ENCODE assay signal across 15 mouse cellular contexts in genomic region chr4:144996996-144997820, GRCm38 (mm10).
DNase-seq lines count a peak whose midpoint lies in the region; ATAC-seq and TF ChIP-seq lines count a peak whose summit lies in the region.
"Had no signal": no experiment of that assay in that cellular context is flagged by ENCODE, and none has a peak within 500 bp of the region (broad histone marks: within the 10 kb centered on the region; RNA-seq: fewer than 3 reads in every experiment).

No protein-coding gene starts in this region.

- H3K27me3 ChIP-seq in kidney, embryonic 14.5 days (ENCODE audit: control insufficient read depth, insufficient read depth, low read length) = no peaks in the 10 kb centered on the region
- H3K27me3 ChIP-seq: CH12.LX; limb, embryonic 15.5 days had no signal

- DNase-seq in kidney, adult 18-20 months = no peak
- DNase-seq in 416B (ENCODE audit: low read depth) = peak; percentile 57
- DNase-seq in ES-CJ7 (ENCODE audit: low read depth, low spot score) = peak; percentile 57
- DNase-seq in yolk sac, embryonic 10.5 days (ENCODE audit: low spot score) = no peak
- no peak for DNase-seq in adipocyte (ENCODE audit: low spot score)
- DNase-seq: adrenal gland, adult 8-10 months; cerebellum, postnatal 25 days; heart, postnatal 10 days; thymus, postnatal 14 days had no signal

- H3K9me3 ChIP-seq in kidney, embryonic 14.5 days (ENCODE audit: control insufficient read depth, low read length) = no peaks in the 10 kb centered on the region
- H3K9me3 ChIP-seq: limb, embryonic 15.5 days had no signal

- no peak for ATAC-seq in kidney, embryonic 14.5 days (ENCODE audit: low FRiP score, low TSS enrichment)
- ATAC-seq: hindbrain, postnatal 0 days had no signal

- H3K4me2 ChIP-seq in kidney, embryonic 14.5 days (replicated peaks; ENCODE audit: low read depth, low read length) = no peak overlapping the region
- H3K4me2 ChIP-seq: limb, embryonic 15.5 days; midbrain, embryonic 11.5 days had no signal

- H3K4me3 ChIP-seq in kidney, embryonic 14.5 days (ENCODE audit: low read length) = no peak overlapping the region
- H3K4me3 ChIP-seq in embryonic fibroblast, embryonic 13.5 days (ENCODE audit: insufficient read depth, low read length) = no peak overlapping the region
- H3K4me3 ChIP-seq: limb, embryonic 15.5 days had no signal

- TF ChIP-seq CTCF in embryonic fibroblast, embryonic 13.5 days (IDR thresholded peaks at IDR 0.05; ENCODE audit: borderline replicate concordance, insufficient read depth, low read length) = no peak

- no peak overlapping the region; the same call in 1 of the 2 replicates for H3K9ac ChIP-seq in kidney, embryonic 14.5 days (ENCODE audit: low read depth, low read length)
- H3K9ac ChIP-seq: limb, embryonic 15.5 days had no signal

- 73% methylated on average over 6 of the region's 6 CpGs for WGBS in kidney, embryonic 14.5 days

- peaks cover 65% of the 10 kb centered on the region for H3K4me1 ChIP-seq in kidney, embryonic 14.5 days (ENCODE audit: control insufficient read depth, insufficient read depth, low read length)
- H3K4me1 ChIP-seq in embryonic fibroblast, embryonic 13.5 days (ENCODE audit: control insufficient read depth, insufficient read depth, low read length) = peaks cover 23% of the 10 kb centered on the region

- H3K36me3 ChIP-seq in kidney, embryonic 14.5 days (ENCODE audit: control insufficient read depth, insufficient read depth, low read length) = no peaks in the 10 kb centered on the region
- H3K36me3 ChIP-seq: limb, embryonic 15.5 days had no signal

- no peak for TF ChIP-seq POLR2A in embryonic fibroblast, embryonic 13.5 days (IDR thresholded peaks at IDR 0.05; ENCODE audit: low read depth, low read length)

- H3K27ac ChIP-seq in kidney, embryonic 14.5 days (ENCODE audit: low read depth, low read length) = peak overlapping the region; percentile 94
- H3K27ac ChIP-seq in embryonic fibroblast, embryonic 13.5 days (ENCODE audit: insufficient read depth, low read length) = peak overlapping the region; percentile 72
- H3K27ac ChIP-seq: hindbrain, postnatal 0 days had no signal

Comparison
In these comparisons a context has a peak if more than half of its experiments do, and no peak if none do; other contexts are left out.
1. DNase-seq: peak in 416B (single experiment) and ES-CJ7 (single experiment); none in kidney, adult 18-20 months (single experiment), yolk sac, embryonic 10.5 days (single experiment) and adipocyte (single experiment).